Mouse (Mus musculus): ENCODE results near the gene Zxdb. TPM values are rescaled to one million over a fixed set of nuclear protein-coding genes. Genes with fewer than 3 reads are reported as not detected.

Gene Zxdb
- polyA plus RNA-seq, 1 experiment from 2014 or later = 2.3 TPM

- H3K36me3 ChIP-seq = no peaks in the 10 kb centered on the region
- H3K9ac ChIP-seq (replicated peaks) = no peak overlapping the region
- H3K4me1 ChIP-seq (replicated peaks) = no peaks in the 10 kb centered on the region
- WGBS = 94% methylated on average over 34 of the region's 34 CpGs
- no peak overlapping the region for H3K27ac ChIP-seq
- H3K4me2 ChIP-seq = no peak overlapping the region
- H3K4me3 ChIP-seq (replicated peaks) = no peak overlapping the region
- ATAC-seq (ENCODE audit: insufficient number of reproducible peaks, insufficient read depth, low FRiP score, low TSS enrichment, low read depth) = no peak
- no peaks in the 10 kb centered on the region for H3K27me3 ChIP-seq
- no peaks in the 10 kb centered on the region for H3K9me3 ChIP-seq
Measured at GRCm38 (mm10) chrX:94773876-94774275, 49.5 kb downstream of the Zxdb start.

Other genes starting within 250 kb of the Zxdb start
- gene Maged1, start 182.4 kb upstream of the Zxdb start, polyA plus RNA-seq (2016; fragmentation: Nextera tagmentation; extraction: Ambion mirVana) = 735 and 768 TPM in 2 replicates
- gene Gspt2, start 88.5 kb upstream of the Zxdb start, polyA plus RNA-seq (2016; fragmentation: Nextera tagmentation; extraction: Ambion mirVana) = 8.3 and 8.8 TPM in 2 replicates

Data from limb, embryonic 12.5 days (tissue).